Mouse (Mus musculus) liver, embryonic 11.5 days (tissue): ENCODE data around the gene Plpp4. TPM values are rescaled to one million over a fixed set of nuclear protein-coding genes. Genes with fewer than 3 reads are reported as not detected.

Source experiments
- ATAC-seq: fragments of 200-750 bp; cut with Nextera tagmentation; replicated peaks from 2 replicates; pipeline ENCODE4 v1.8.0; 2017; ENCODE audit warnings: moderate number of reproducible peaks, mild to moderate bottlenecking, moderate TSS enrichment, moderate library complexity; ENCODE audit not compliant: low FRiP score
- DNase-seq: peaks from one replicate; pipeline ENCODE4 v3.0.0-alpha.2; 2017; ENCODE audit warnings: low spot score
- H3K27ac ChIP-seq: fragments of 300-500 bp; sonication (generic); 2 replicates; pipeline ENCODE4 v1.5.1; 2014; ENCODE audit warnings: mild to moderate bottlenecking, low read depth, low read length, control low read depth
- H3K27me3 ChIP-seq: fragments of 300-500 bp; sonication (generic); replicated peaks from 2 replicates; pipeline ENCODE4 v1.6.1; 2014; ENCODE audit warnings: low read length, mixed read lengths; ENCODE audit not compliant: control insufficient read depth, insufficient read depth
- H3K36me3 ChIP-seq: fragments of 300-500 bp; sonication (generic); 2 replicates; pipeline ENCODE4 v1.6.1; 2014; ENCODE audit warnings: mild to moderate bottlenecking, low read length, moderate library complexity, mixed read lengths; ENCODE audit not compliant: control insufficient read depth, insufficient read depth
- H3K4me1 ChIP-seq: fragments of 300-500 bp; sonication (generic); replicated peaks from 2 replicates; pipeline ENCODE4 v1.6.1; 2014; ENCODE audit warnings: low read length, mixed read lengths; ENCODE audit not compliant: control insufficient read depth, insufficient read depth
- H3K4me2 ChIP-seq: fragments of 300-500 bp; sonication (generic); 2 replicates; pipeline ENCODE4 v1.6.1; 2014; ENCODE audit warnings: mild to moderate bottlenecking, control low read depth, moderate library complexity
- H3K4me3 ChIP-seq: fragments of 300-500 bp; sonication (generic); 2 replicates; pipeline ENCODE4 v1.5.1; 2014; ENCODE audit warnings: low read depth, low read length, control low read depth
- H3K9ac ChIP-seq: fragments of 300-500 bp; sonication (generic); 2 replicates; pipeline ENCODE4 v1.6.1; 2014; ENCODE audit warnings: low read depth, low read length, control low read depth
- H3K9me3 ChIP-seq: fragments of 300-500 bp; sonication (generic); 2 replicates; pipeline ENCODE4 v1.6.1; 2016; ENCODE audit warnings: low read length, inconsistent platforms, mixed read lengths; ENCODE audit not compliant: control insufficient read depth
- WGBS: fragments of 180-500 bp; shearing (Covaris S2); extraction: QIAGEN DNeasy Blood & Tissue Kit; methylation state at CpG from one replicate; pipeline ENCODE4 v1.1.7; 2014; 5-methylcytosine and 5-hydroxymethylcytosine counted together
- polyA plus RNA-seq: library from polyadenylated mRNA; unstranded; fragments of >200 nt; fragmentation: Nextera tagmentation; extraction: Ambion mirVana; gene quantifications from 2 replicates; pipeline ENCODE4 v1.2.1, GENCODE M21; 2014

Plpp4 gene
- polyA plus RNA-seq, 1 experiment from 2014 or later = 0.56 TPM

- Histone ChIP-seq H3K27me3 (no peaks in the 10 kb centered on the region), H3K4me3 (no peak overlapping the region), H3K9ac (no peak overlapping the region), H3K4me1 (no peaks in the 10 kb centered on the region), H3K27ac (no peak overlapping the region), H3K36me3 (no peaks in the 10 kb centered on the region), H3K4me2 (no peak overlapping the region), H3K9me3 (no peaks in the 10 kb centered on the region)
- DNase-seq (no peak), ATAC-seq (no peak)
- 62% methylated on average over 6 of the region's 6 CpGs for WGBS
These were observed 55.7 kb downstream of the Plpp4 start for GRCm38 (mm10) chr7:129312521-129312920.

GRCm38 (mm10) chr7:129313969-129314368 is 57.1 kb downstream of the Plpp4 start:
- no peak overlapping the region for H3K9ac ChIP-seq
- no peaks in the 10 kb centered on the region for H3K36me3 ChIP-seq
- ATAC-seq = no peak

GRCm38 (mm10) chr7:129340096-129340495 is 83.3 kb downstream of the Plpp4 start:
- H3K9me3 ChIP-seq = no peaks in the 10 kb centered on the region
- H3K27me3 ChIP-seq = no peaks in the 10 kb centered on the region
- H3K9ac ChIP-seq = no peak overlapping the region
- no peak for DNase-seq
- H3K4me2 ChIP-seq = no peak overlapping the region
- ATAC-seq = no peak
- 93% methylated on average over 3 of the region's 3 CpGs for WGBS
- H3K4me3 ChIP-seq = no peak overlapping the region
- no peaks in the 10 kb centered on the region for H3K4me1 ChIP-seq
- H3K27ac ChIP-seq = no peak overlapping the region
- no peaks in the 10 kb centered on the region for H3K36me3 ChIP-seq

More at GRCm38 (mm10) chr7:129313969-129314368, 57.1 kb downstream of the Plpp4 start:
- H3K27ac ChIP-seq = no peak overlapping the region
- no peak overlapping the region for H3K4me3 ChIP-seq
- H3K9me3 ChIP-seq = no peaks in the 10 kb centered on the region
- DNase-seq = no peak
- H3K4me2 ChIP-seq = no peak overlapping the region
- WGBS = 77% methylated on average over 2 of the region's 2 CpGs
- no peaks in the 10 kb centered on the region for H3K27me3 ChIP-seq
- H3K4me1 ChIP-seq = no peaks in the 10 kb centered on the region

- no peak overlapping the region for H3K27ac ChIP-seq
- 79% methylated on average over 2 of the region's 2 CpGs for WGBS
- no peak overlapping the region for H3K4me3 ChIP-seq
- no peak overlapping the region for H3K4me2 ChIP-seq
- H3K9me3 ChIP-seq = no peaks in the 10 kb centered on the region
- no peaks in the 10 kb centered on the region for H3K36me3 ChIP-seq
- ATAC-seq (no peak), DNase-seq (no peak)
- no peaks in the 10 kb centered on the region for H3K27me3 ChIP-seq
- H3K4me1 ChIP-seq = no peaks in the 10 kb centered on the region
- H3K9ac ChIP-seq = no peak overlapping the region
These were observed 98.7 kb downstream of the Plpp4 start for GRCm38 (mm10) chr7:129355561-129355960.

- no peaks in the 10 kb centered on the region for H3K9me3 ChIP-seq
- H3K36me3 ChIP-seq = no peaks in the 10 kb centered on the region
- H3K4me2 ChIP-seq = no peak overlapping the region
- DNase-seq (no peak), ATAC-seq (no peak)
- H3K27ac ChIP-seq = no peak overlapping the region
- no peak overlapping the region for H3K4me3 ChIP-seq
- H3K4me1 ChIP-seq = no peaks in the 10 kb centered on the region
- H3K9ac ChIP-seq = no peak overlapping the region
- WGBS = 70% methylated on average over 1 of the region's 1 CpGs
- no peaks in the 10 kb centered on the region for H3K27me3 ChIP-seq
These were observed 118.5 kb downstream of the Plpp4 start for GRCm38 (mm10) chr7:129375306-129375705.

- DNase-seq (no peak), ATAC-seq (no peak)
- no peaks in the 10 kb centered on the region; the same call in 1 of the 2 replicates for H3K4me1 ChIP-seq
- no peak overlapping the region for H3K9ac ChIP-seq
- no peak overlapping the region for H3K4me2 ChIP-seq
- no peaks in the 10 kb centered on the region for H3K27me3 ChIP-seq
- no peak overlapping the region for H3K4me3 ChIP-seq
- no peak overlapping the region for H3K27ac ChIP-seq
- WGBS = 50% methylated on average over 3 of the region's 3 CpGs
- H3K36me3 ChIP-seq = no peaks in the 10 kb centered on the region
- no peaks in the 10 kb centered on the region for H3K9me3 ChIP-seq
These were observed 128.3 kb downstream of the Plpp4 start for GRCm38 (mm10) chr7:129385149-129385548.

GRCm38 (mm10) chr7:129392835-129393489 is 136.1 kb downstream of the Plpp4 start:
- WGBS = 74% methylated on average over 11 of the region's 11 CpGs
- no peak overlapping the region for H3K4me2 ChIP-seq
- no peaks in the 10 kb centered on the region for H3K27me3 ChIP-seq
- DNase-seq = no peak
- no peak overlapping the region for H3K4me3 ChIP-seq
- H3K9ac ChIP-seq = no peak overlapping the region
- H3K9me3 ChIP-seq = no peaks in the 10 kb centered on the region
- no peaks in the 10 kb centered on the region for H3K4me1 ChIP-seq
- no peaks in the 10 kb centered on the region for H3K36me3 ChIP-seq
- ATAC-seq = no peak
- H3K27ac ChIP-seq = no peak overlapping the region

- WGBS = 73% methylated on average over 5 of the region's 5 CpGs
- no peak overlapping the region for H3K4me2 ChIP-seq
These were observed 139.7 kb downstream of the Plpp4 start for GRCm38 (mm10) chr7:129396561-129396960.

GRCm38 (mm10) chr7:129399071-129399470 is 142.2 kb downstream of the Plpp4 start:
- no peak for ATAC-seq
- no peaks in the 10 kb centered on the region for H3K27me3 ChIP-seq
- H3K4me2 ChIP-seq = no peak overlapping the region
- H3K9ac ChIP-seq = no peak overlapping the region
- no peaks in the 10 kb centered on the region for H3K36me3 ChIP-seq
- H3K4me1 ChIP-seq = no peaks in the 10 kb centered on the region
- no peak overlapping the region for H3K27ac ChIP-seq
- 85% methylated on average over 7 of the region's 7 CpGs for whole genome bisulfite sequencing
- H3K4me3 ChIP-seq = no peak overlapping the region
- H3K9me3 ChIP-seq = no peaks in the 10 kb centered on the region
- DNase-seq = no peak

More at GRCm38 (mm10) chr7:129396561-129396960, 139.7 kb downstream of the Plpp4 start:
- no peak overlapping the region for H3K4me3 ChIP-seq
- DNase-seq = no peak
- H3K9ac ChIP-seq = no peak overlapping the region
- no peaks in the 10 kb centered on the region for H3K36me3 ChIP-seq
- H3K27me3 ChIP-seq = no peaks in the 10 kb centered on the region
- no peaks in the 10 kb centered on the region for H3K4me1 ChIP-seq
- ATAC-seq = no peak
- H3K9me3 ChIP-seq = no peaks in the 10 kb centered on the region
- no peak overlapping the region for H3K27ac ChIP-seq
